Mouse (Mus musculus) CH12.LX (cell line): Measurements from ENCODE around the gene Acot13. TPM values are rescaled to one million over a fixed set of nuclear protein-coding genes. Genes with fewer than 3 reads are reported as not detected.

Experiments used
- DNase-seq: peaks from one replicate; pipeline ENCODE4 v3.0.0-alpha.2; 2013; ENCODE audit errors: extremely low read depth
- H3K27ac ChIP-seq: 2 replicates; pipeline ENCODE4 v1.5.1; 2012; ENCODE audit warnings: low read depth, mild to moderate bottlenecking, control low read depth, moderate library complexity; ENCODE audit not compliant: insufficient read depth
- H3K27me3 ChIP-seq: replicated peaks from 2 replicates; pipeline ENCODE3; 2012; ENCODE audit warnings: inconsistent platforms
- H3K36me3 ChIP-seq, 2 experiments: replicated peaks in 1 of 2; 2 replicates each; pipeline versions ENCODE3 to v1.6.1; 2012; ENCODE audit warnings: inconsistent platforms in 1 of 2, low read length in 1 of 2, mild to moderate bottlenecking in 1 of 2, mixed read lengths in 1 of 2, moderate library complexity in 1 of 2; ENCODE audit not compliant: control insufficient read depth in 1 of 2, insufficient read depth in 1 of 2
- H3K4me1 ChIP-seq, 2 experiments: 2 replicates each; pipeline ENCODE4 v1.6.1; 2012; ENCODE audit warnings: inconsistent platforms in 1 of 2, moderate library complexity in 1 of 2; ENCODE audit not compliant: insufficient read depth in 2 of 2, control insufficient read depth in 1 of 2
- H3K4me2 ChIP-seq: 2 replicates; pipeline ENCODE4 v1.6.1; 2012; ENCODE audit warnings: low read depth, mild to moderate bottlenecking, control low read depth; ENCODE audit not compliant: poor library complexity, insufficient read depth, severe bottlenecking
- H3K4me3 ChIP-seq, 3 experiments: fragments of 150-350 bp in 1 of 3; sonication (generic) in 1 of 3; replicated peaks in 1 of 3; 2 replicates each; pipeline versions ENCODE3 to v1.5.1; 2011 to 2012; ENCODE audit warnings: low read depth in 2 of 3, low read length in 2 of 3, mild to moderate bottlenecking in 2 of 3, moderate library complexity in 2 of 3, control low read depth in 1 of 3, improper control_type of control experiment in 1 of 3, inconsistent platforms in 1 of 3, mixed read lengths in 1 of 3; ENCODE audit not compliant: poor library complexity in 1 of 3
- H3K79me2 ChIP-seq: replicated peaks from 2 replicates; pipeline ENCODE4 v1.6.1; 2012; ENCODE audit warnings: mild to moderate bottlenecking, moderate library complexity; ENCODE audit not compliant: control insufficient read depth, poor library complexity, insufficient read depth, severe bottlenecking; ENCODE audit errors: extremely low read depth
- H3K9ac ChIP-seq: 2 replicates; pipeline ENCODE4 v1.6.1; 2012; ENCODE audit warnings: low read depth, mild to moderate bottlenecking, control low read depth, moderate library complexity; ENCODE audit not compliant: insufficient read depth
- H3K9me3 ChIP-seq: replicated peaks from 2 replicates; pipeline ENCODE3; 2012; ENCODE audit warnings: low read length, inconsistent platforms, mixed read lengths
- BHLHE40 ChIP-seq: IDR thresholded peaks from 2 replicates; pipeline ENCODE4 v1.6.1; 2011; ENCODE audit warnings: mild to moderate bottlenecking, low read depth, low read length, improper control_type of control experiment
- CHD2 ChIP-seq: IDR thresholded peaks from 2 replicates; pipeline ENCODE4 v1.6.1; 2011; ENCODE audit warnings: low read length, improper control_type of control experiment
- CTCF ChIP-seq, 2 experiments: IDR thresholded peaks in 1 of 2; conservative IDR thresholded peaks in 1 of 2; 2 replicates each; pipeline ENCODE4 v1.5.1; 2011 to 2012; ENCODE audit warnings: low read depth in 2 of 2, low read length in 2 of 2, improper control_type of control experiment in 1 of 2, inconsistent platforms in 1 of 2, mild to moderate bottlenecking in 1 of 2, moderate library complexity in 1 of 2
- E2F4 ChIP-seq: IDR thresholded peaks from 2 replicates; pipeline ENCODE4 v1.6.1; 2011; ENCODE audit warnings: low read depth, low read length, improper control_type of control experiment; ENCODE audit not compliant: insufficient replicate concordance
- ETS1 ChIP-seq: conservative IDR thresholded peaks from 2 replicates; pipeline ENCODE4 v1.6.1; 2012; ENCODE audit warnings: low read depth, mild to moderate bottlenecking, inconsistent platforms, low read length, improper control_type of control experiment, moderate library complexity
- MAZ ChIP-seq: IDR thresholded peaks from 2 replicates; pipeline ENCODE4 v1.6.1; 2012; ENCODE audit warnings: low read depth, mild to moderate bottlenecking, inconsistent platforms, low read length, improper control_type of control experiment, moderate library complexity
- MEF2A ChIP-seq: IDR thresholded peaks from 2 replicates; pipeline ENCODE4 v1.6.1; 2014; ENCODE audit warnings: low read depth, mild to moderate bottlenecking, inconsistent platforms, low read length, improper control_type of control experiment, borderline replicate concordance
- NELFE ChIP-seq: IDR thresholded peaks from 2 replicates; pipeline ENCODE4 v1.6.1; 2011; ENCODE audit warnings: low read depth, low read length, improper control_type of control experiment
- POLR2A ChIP-seq: IDR thresholded peaks from 2 replicates; pipeline ENCODE4 v1.6.1; 2011; ENCODE audit warnings: low read depth, mild to moderate bottlenecking, improper control_type of control experiment, low read length
- POLR2AphosphoS2 ChIP-seq: IDR thresholded peaks from 2 replicates; pipeline ENCODE4 v1.6.1; 2011; ENCODE audit warnings: low read depth, low read length, improper control_type of control experiment
- RAD21 ChIP-seq: IDR thresholded peaks from 2 replicates; pipeline ENCODE4 v1.6.1; 2011; ENCODE audit warnings: low read depth, mild to moderate bottlenecking, low read length, improper control_type of control experiment, moderate library complexity
- RCOR1 ChIP-seq: conservative IDR thresholded peaks from 2 replicates; pipeline ENCODE4 v1.6.1; 2012; ENCODE audit warnings: low read depth, mild to moderate bottlenecking, inconsistent platforms, low read length, improper control_type of control experiment
- SIN3A ChIP-seq: IDR thresholded peaks from 2 replicates; pipeline ENCODE4 v1.6.1; 2012; ENCODE audit warnings: low read length, improper control_type of control experiment, inconsistent platforms
- USF1 ChIP-seq: IDR thresholded peaks from 2 replicates; pipeline ENCODE4 v1.6.1; 2014; ENCODE audit warnings: low read depth, mild to moderate bottlenecking, inconsistent platforms, low read length, improper control_type of control experiment
- ZNF384 ChIP-seq: IDR thresholded peaks from 2 replicates; pipeline ENCODE4 v1.6.1; 2012; ENCODE audit warnings: low read depth, low read length, improper control_type of control experiment, inconsistent platforms
- dilution Hi-C: fragments of 300-500 bp; cut with MboI; formaldehyde crosslinking; loops from 2 replicates; pipeline ENCODE4 v1.14.3; 2020; ENCODE audit warnings: low sequenced_read_pairs; ENCODE audit not compliant: extremely low pct_unique_long_range_greater_than_20kb, extremely low pct_ligation_motif_present
- in situ Hi-C: fragments of 300-500 bp; cut with MboI; formaldehyde crosslinking; loops from 3 replicates; pipeline ENCODE4 v1.14.3; 2019; ENCODE audit warnings: low sequenced_read_pairs, low pct_ligation_motif_present, low pct_unique_long_range_greater_than_20kb, mixed read lengths
- polyA plus RNA-seq: library from polyadenylated mRNA; unstranded; fragments of >175 nt; gene quantifications from 2 replicates; pipeline ENCODE4 v1.2.1, GENCODE M21; 2012; ENCODE audit warnings: low read depth; ENCODE audit not compliant: insufficient read length
- total RNA-seq, 2 experiments: library from RNA; depleted of rRNA; stranded (reverse); fragments of 300-350 nt in 1 of 2; fragments of >200 nt in 1 of 2; gene quantifications; 2 replicates each; pipeline ENCODE4 v1.2.3; 2012 to 2014

Gene Acot13
- total and polyA plus RNA-seq, 3 experiments = 37.1 to 50.5 (median 45.5) TPM

- no peaks in the 10 kb centered on the region for H3K27me3 ChIP-seq
- H3K4me3 ChIP-seq = no peak overlapping the region
- H3K4me2 ChIP-seq = no peak overlapping the region
- peaks cover 0 to 2% of the 10 kb centered on the region in 2 experiments; a peak in 1 of 4 replicates for H3K4me1 ChIP-seq
- TF ChIP-seq ZNF384 = no peak
- TF ChIP-seq ETS1 = no peak
- no peak for TF ChIP-seq CHD2
- no peak for TF ChIP-seq POLR2A
- no peak for TF ChIP-seq MEF2A
- no peak for TF ChIP-seq USF1
- no peak for TF ChIP-seq MAZ
- no peak for TF ChIP-seq E2F4
- no peak for TF ChIP-seq POLR2AphosphoS2
- in situ Hi-C loops (no loop called here), dilution Hi-C loops (no loop called here)
- no peak overlapping the region for H3K27ac ChIP-seq
- no peaks in the 10 kb centered on the region for H3K79me2 ChIP-seq
- H3K36me3 ChIP-seq = no peaks in the 10 kb centered on the region
- H3K9ac ChIP-seq = no peak overlapping the region
- H3K9me3 ChIP-seq = peaks cover 12% of the 10 kb centered on the region
- no peak for DNase-seq
These were observed 49.4 kb upstream of the Acot13 start for GRCm38 (mm10) chr13:24880704-24881103.

DNA sequence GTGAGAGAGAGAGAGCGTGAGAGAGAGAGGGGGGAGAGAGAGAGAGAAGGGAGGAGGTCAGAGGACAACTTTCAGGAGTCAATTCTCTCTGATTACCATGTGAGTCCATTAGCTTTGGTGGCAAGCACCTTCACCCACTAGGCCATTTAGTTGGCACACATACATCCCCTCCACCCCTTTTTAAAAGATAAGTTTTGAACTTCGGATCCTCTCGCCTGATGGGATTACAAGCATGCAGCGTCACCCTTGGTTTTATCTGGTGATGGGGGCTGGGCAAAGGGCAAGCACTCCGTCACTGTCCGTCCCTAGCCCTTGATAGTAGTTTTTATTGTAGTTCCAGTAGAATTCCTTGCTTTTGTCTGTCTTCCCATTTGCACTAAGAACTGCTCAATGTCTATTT lies 48.9 kb upstream of the Acot13 start:
- dilution Hi-C loops = no loop called here
- no peak overlapping the region for H3K4me3 ChIP-seq

GRCm38 (mm10) chr13:24879359-24880040 lies 48.2 kb upstream of the Acot13 start:
- in situ Hi-C loops = no loop called here
- no peak for DNase-seq

More for the DNA sequence above, 48.9 kb upstream of the Acot13 start:
- Histone ChIP-seq H3K27ac (no peak overlapping the region), H3K9me3 (peaks cover 12% of the 10 kb centered on the region)
- no peak for TF ChIP-seq RCOR1
- no peak for TF ChIP-seq CTCF (conservative IDR thresholded peaks at IDR 0.05 in 1 of 2, IDR thresholded peaks at IDR 0.05 in 1 of 2; ENCODE audit: low read depth in 2 of 2, low read length in 2 of 2)
- TF ChIP-seq NELFE = no peak
- TF ChIP-seq BHLHE40 = no peak
- TF ChIP-seq ETS1 = no peak
- TF ChIP-seq, all 38 proteins: peak for 0
- Histone ChIP-seq H3K4me2 (no peak overlapping the region), H3K36me3 (no peaks in the 10 kb centered on the region), H3K27me3 (no peaks in the 10 kb centered on the region), H3K4me1 (peaks cover 0 to 2% of the 10 kb centered on the region in 2 experiments; a peak in 1 of 4 replicates), H3K9ac (no peak overlapping the region), H3K79me2 (no peaks in the 10 kb centered on the region)
- no peak for DNase-seq
- in situ Hi-C loops = no loop called here

More at GRCm38 (mm10) chr13:24879359-24880040, 48.2 kb upstream of the Acot13 start:
- Histone ChIP-seq H3K9ac (no peak overlapping the region), H3K27ac (no peak overlapping the region), H3K36me3 (no peaks in the 10 kb centered on the region), H3K27me3 (no peaks in the 10 kb centered on the region), H3K4me1 (peaks cover 0 to 2% of the 10 kb centered on the region in 2 experiments; a peak in 1 of 4 replicates), H3K4me3 (no peak overlapping the region), H3K4me2 (no peak overlapping the region), H3K9me3 (peaks cover 9% of the 10 kb centered on the region), H3K79me2 (no peaks in the 10 kb centered on the region)
- dilution Hi-C loops = no loop called here
- TF ChIP-seq SIN3A (no peak), RAD21 (no peak)
